Mouse (Mus musculus) bone marrow, adult 2 months (tissue): ENCODE results near the gene Rapgef4. TPM values are rescaled to one million over a fixed set of nuclear protein-coding genes. Genes with fewer than 3 reads are reported as not detected.
A peak's percentile ranks its signal among the peaks of the same experiment; 100 is the strongest.

Experiments
- H3K27ac ChIP-seq: fragments of 200-500 bp; 2 replicates; pipeline ENCODE4 v1.5.1; 2012; ENCODE audit warnings: low read depth, mild to moderate bottlenecking, control low read depth, inconsistent platforms, low read length; ENCODE audit not compliant: control insufficient read depth, poor library complexity, insufficient read depth
- H3K4me1 ChIP-seq: fragments of 200-500 bp; 2 replicates; pipeline ENCODE4 v1.6.1; 2011; ENCODE audit warnings: low read length; ENCODE audit not compliant: control insufficient read depth, insufficient read depth
- H3K4me3 ChIP-seq: fragments of 200-500 bp; replicated peaks from 2 replicates; pipeline ENCODE3; 2011; ENCODE audit warnings: mild to moderate bottlenecking, low read depth, low read length, control low read depth; ENCODE audit not compliant: control insufficient read depth
- CTCF ChIP-seq: fragments of 200-500 bp; IDR thresholded peaks from 2 replicates; pipeline ENCODE4 v1.5.1; 2011; ENCODE audit warnings: low read length, control low read depth; ENCODE audit not compliant: control insufficient read depth, insufficient read depth
- POLR2A ChIP-seq: fragments of 200-500 bp; IDR thresholded peaks from 2 replicates; pipeline ENCODE4 v1.6.1; 2011; ENCODE audit warnings: low read depth, mild to moderate bottlenecking, control low read depth, low read length, borderline replicate concordance; ENCODE audit not compliant: control insufficient read depth
- WGBS: fragments of 180-500 bp; shearing (Covaris S2); methylation state at CpG from one replicate; pipeline ENCODE4 v1.1.7; 2018; 5-methylcytosine and 5-hydroxymethylcytosine counted together
- polyA plus RNA-seq: library from polyadenylated mRNA; stranded (reverse); fragments of >200 nt; gene quantifications from 2 replicates; pipeline ENCODE4 v1.2.4, GENCODE M21; 2011; ENCODE audit warnings: low replicate concordance; ENCODE audit not compliant: missing spikeins, insufficient read depth, insufficient read length

Gene Rapgef4
- polyA plus RNA-seq, 1 experiment = 4.9 TPM

- H3K27ac ChIP-seq = no peak overlapping the region
- no peaks in the 10 kb centered on the region; the same call in 1 of the 2 replicates for H3K4me1 ChIP-seq
- TF ChIP-seq POLR2A = no peak
- no peak for TF ChIP-seq CTCF
- 85% methylated on average over 8 of the region's 8 CpGs for WGBS
- H3K4me3 ChIP-seq = no peak overlapping the region
Observed at GRCm38 (mm10) chr2:72098366-72098765, 117.3 kb downstream of the Rapgef4 start.

GRCm38 (mm10) chr2:72104604-72105003 is 123.6 kb downstream of the Rapgef4 start:
- no peak overlapping the region for H3K27ac ChIP-seq
- WGBS = 66% methylated on average over 8 of the region's 8 CpGs
- no peaks in the 10 kb centered on the region; the same call in 1 of the 2 replicates for H3K4me1 ChIP-seq
- H3K4me3 ChIP-seq = no peak overlapping the region
- TF ChIP-seq POLR2A (no peak), CTCF (no peak)

- 76% methylated on average over 12 of the region's 12 CpGs for WGBS
- no peaks in the 10 kb centered on the region for H3K4me1 ChIP-seq
- no peak overlapping the region for H3K27ac ChIP-seq
- TF ChIP-seq POLR2A (no peak), CTCF (no peak)
- H3K4me3 ChIP-seq = no peak overlapping the region
Observed at GRCm38 (mm10) chr2:72107525-72108180, 126.6 kb downstream of the Rapgef4 start.

- Histone ChIP-seq H3K4me3 (no peak overlapping the region), H3K4me1 (no peaks in the 10 kb centered on the region), H3K27ac (no peak overlapping the region)
- TF ChIP-seq POLR2A (no peak), CTCF (no peak)
- 77% methylated on average over 4 of the region's 4 CpGs for WGBS
Observed at GRCm38 (mm10) chr2:72108448-72109312, 127.6 kb downstream of the Rapgef4 start.

GRCm38 (mm10) chr2:72110404-72110803 is 129.4 kb downstream of the Rapgef4 start:
- TF ChIP-seq POLR2A (no peak), CTCF (no peak)
- H3K4me1 ChIP-seq = no peaks in the 10 kb centered on the region; the same call in 1 of the 2 replicates
- H3K4me3 ChIP-seq = no peak overlapping the region
- 23% methylated on average over 5 of the region's 5 CpGs for WGBS
- no peak overlapping the region for H3K27ac ChIP-seq

- Histone ChIP-seq H3K4me1 (peaks cover 2% of the 10 kb centered on the region; the same call in 1 of the 2 replicates), H3K4me3 (no peak overlapping the region), H3K27ac (0 out of 2 replicates have a peak overlapping the region, but pooled peaks have one; percentile 2)
- WGBS = 73% methylated on average over 5 of the region's 5 CpGs
- TF ChIP-seq POLR2A = no peak
- no peak for TF ChIP-seq CTCF
Observed at GRCm38 (mm10) chr2:72113716-72114115, 132.7 kb downstream of the Rapgef4 start.

- no peak for TF ChIP-seq POLR2A
- no peak for TF ChIP-seq CTCF
- Histone ChIP-seq H3K4me3 (no peak overlapping the region), H3K4me1 (peaks cover 2% of the 10 kb centered on the region; the same call in 1 of the 2 replicates), H3K27ac (peak overlapping the region; percentile 13; the same call in 1 of the 2 replicates)
- 31% methylated on average over 4 of the region's 4 CpGs for WGBS
Observed at GRCm38 (mm10) chr2:72114148-72114559, 133.1 kb downstream of the Rapgef4 start.

GRCm38 (mm10) chr2:72116103-72116502 is 135.1 kb downstream of the Rapgef4 start:
- 72% methylated on average over 7 of the region's 7 CpGs for WGBS
- H3K4me1 ChIP-seq = peaks cover 2% of the 10 kb centered on the region; the same call in 1 of the 2 replicates
- no peak overlapping the region for H3K27ac ChIP-seq
- no peak for TF ChIP-seq POLR2A
- TF ChIP-seq CTCF = no peak
- H3K4me3 ChIP-seq = no peak overlapping the region
